Mouse (Mus musculus): ENCODE data around the gene Cd99l2. TPM values are rescaled to one million over a fixed set of nuclear protein-coding genes. Genes with fewer than 3 reads are reported as not detected.
"Not testable (repeated sequence)": the region's sequence is repeated elsewhere in the genome, so short reads cannot be mapped to it uniquely, and the experiment has no call there.

The Cd99l2 gene
- polyA plus RNA-seq, 1 experiment from 2014 or later: 25.9 TPM

DNA sequence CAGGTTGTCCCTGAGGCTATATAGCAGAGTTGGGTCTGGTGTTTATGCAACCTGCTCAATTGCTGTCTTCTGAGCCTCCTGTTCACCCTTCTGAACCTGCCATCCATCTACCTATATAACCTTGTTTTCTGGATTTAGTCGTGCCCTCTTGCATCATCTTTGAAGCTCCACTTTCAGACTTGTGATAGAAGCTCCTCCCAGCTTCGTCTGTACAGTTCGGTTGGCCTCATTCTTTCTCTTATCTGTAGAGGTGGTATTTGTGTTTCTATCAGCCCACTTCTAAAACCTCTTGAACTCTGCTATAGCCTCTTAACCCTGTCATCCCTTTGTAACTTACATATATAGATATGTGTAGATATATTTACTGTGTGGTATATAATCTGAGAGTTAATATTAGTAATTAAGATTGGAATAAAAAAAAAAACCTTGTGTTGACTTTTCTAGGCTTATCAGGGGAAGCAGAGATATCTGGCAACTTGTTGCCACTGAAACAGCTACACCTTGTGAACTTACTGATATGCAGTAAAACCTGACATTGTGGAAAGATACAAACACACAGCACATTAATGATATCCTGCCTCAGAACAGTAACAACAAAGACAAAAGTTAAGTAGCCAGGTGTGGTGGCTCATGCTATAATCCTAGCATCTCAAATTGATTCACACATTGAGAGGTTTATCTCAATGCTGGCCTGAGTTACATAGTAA is 33.1 kb upstream of the Cd99l2 start:
- H3K36me3 ChIP-seq (replicated peaks; ENCODE audit: control insufficient read depth, insufficient read depth, low read depth, low read length): no peaks in the 10 kb centered on the region
- H3K9ac ChIP-seq (replicated peaks; ENCODE audit: low read length): no peak overlapping the region
- H3K9me3 ChIP-seq (replicated peaks; ENCODE audit: control insufficient read depth, low read length): no peaks in the 10 kb centered on the region
- no peaks in the 10 kb centered on the region for H3K27me3 ChIP-seq (ENCODE audit: control insufficient read depth, insufficient read depth, low read length)
- DNase-seq (ENCODE audit: low spot score): no peak
- H3K4me1 ChIP-seq (ENCODE audit: control insufficient read depth, insufficient read depth, low read length): no peaks in the 10 kb centered on the region
- H3K4me3 ChIP-seq (ENCODE audit: low read depth, low read length): no peak overlapping the region
- ATAC-seq (replicated peaks; ENCODE audit: insufficient number of reproducible peaks, low FRiP score, low TSS enrichment, low read depth): no peak
- WGBS: 75% methylated on average over 3 of the region's 3 CpGs
- H3K4me2 ChIP-seq (ENCODE audit: low read depth, low read length): no peak overlapping the region
- H3K27ac ChIP-seq (replicated peaks; ENCODE audit: low read depth, low read length): no peak overlapping the region

- DNase-seq (ENCODE audit: low spot score) (no peak), ATAC-seq (replicated peaks; ENCODE audit: insufficient number of reproducible peaks, low FRiP score, low TSS enrichment, low read depth) (no peak)
- H3K4me3 ChIP-seq (ENCODE audit: low read depth, low read length): no peak overlapping the region
- H3K27ac ChIP-seq (replicated peaks; ENCODE audit: low read depth, low read length): no peak overlapping the region
- no peaks in the 10 kb centered on the region for H3K36me3 ChIP-seq (replicated peaks; ENCODE audit: control insufficient read depth, insufficient read depth, low read depth, low read length)
- WGBS: 70% methylated on average over 2 of the region's 2 CpGs
- H3K9me3 ChIP-seq (replicated peaks; ENCODE audit: control insufficient read depth, low read length): no peaks in the 10 kb centered on the region
- H3K9ac ChIP-seq (replicated peaks; ENCODE audit: low read length): no peak overlapping the region
- H3K4me1 ChIP-seq (ENCODE audit: control insufficient read depth, insufficient read depth, low read length): no peaks in the 10 kb centered on the region
- no peak overlapping the region for H3K4me2 ChIP-seq (ENCODE audit: low read depth, low read length)
- H3K27me3 ChIP-seq (ENCODE audit: control insufficient read depth, insufficient read depth, low read length): no peaks in the 10 kb centered on the region
Observed at GRCm38 (mm10) chrX:71524310-71524709, 31.7 kb upstream of the Cd99l2 start.

DNA sequence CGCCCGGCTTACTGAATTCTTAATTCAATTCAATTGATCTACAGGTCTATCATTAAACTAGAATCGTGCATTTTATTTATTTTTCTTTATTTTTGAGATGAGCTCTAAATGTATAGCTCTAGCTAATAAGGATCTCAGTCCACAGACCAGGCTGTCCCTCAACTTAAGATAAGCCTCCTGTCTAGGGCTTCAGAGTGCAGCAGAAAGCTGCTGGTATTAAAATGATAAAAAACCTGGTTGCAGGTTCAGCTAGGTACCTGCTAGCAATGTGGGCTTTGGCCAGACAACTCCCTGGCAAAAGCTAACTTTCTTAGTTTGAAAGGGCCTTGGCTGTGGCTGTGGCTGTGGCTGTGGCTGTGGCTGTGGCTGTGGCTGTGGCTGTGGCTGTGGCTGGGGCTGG is 30.2 kb upstream of the Cd99l2 start:
- Histone ChIP-seq H3K9ac (replicated peaks; ENCODE audit: low read length) (no peak overlapping the region), H3K36me3 (replicated peaks; ENCODE audit: control insufficient read depth, insufficient read depth, low read depth, low read length) (no peaks in the 10 kb centered on the region), H3K4me1 (ENCODE audit: control insufficient read depth, insufficient read depth, low read length) (no peaks in the 10 kb centered on the region), H3K4me3 (ENCODE audit: low read depth, low read length) (no peak overlapping the region), H3K27ac (replicated peaks; ENCODE audit: low read depth, low read length) (no peak overlapping the region), H3K27me3 (ENCODE audit: control insufficient read depth, insufficient read depth, low read length) (no peaks in the 10 kb centered on the region), H3K9me3 (replicated peaks; ENCODE audit: control insufficient read depth, low read length) (no peaks in the 10 kb centered on the region), H3K4me2 (ENCODE audit: low read depth, low read length) (no peak overlapping the region)
- ATAC-seq (replicated peaks; ENCODE audit: insufficient number of reproducible peaks, low FRiP score, low TSS enrichment, low read depth) (no peak), DNase-seq (ENCODE audit: low spot score) (no peak)
- WGBS: 92% methylated on average over 3 of the region's 3 CpGs

- H3K27me3 ChIP-seq (ENCODE audit: control insufficient read depth, insufficient read depth, low read length): no peaks in the 10 kb centered on the region
- H3K9me3 ChIP-seq (replicated peaks; ENCODE audit: control insufficient read depth, low read length): no peaks in the 10 kb centered on the region
- no peaks in the 10 kb centered on the region for H3K4me1 ChIP-seq (ENCODE audit: control insufficient read depth, insufficient read depth, low read length)
- no peak for DNase-seq (ENCODE audit: low spot score)
- H3K36me3 ChIP-seq (replicated peaks; ENCODE audit: control insufficient read depth, insufficient read depth, low read depth, low read length): no peaks in the 10 kb centered on the region
- WGBS: 81% methylated on average over 4 of the region's 4 CpGs
- H3K9ac ChIP-seq (replicated peaks; ENCODE audit: low read length): no peak overlapping the region
- ATAC-seq (replicated peaks; ENCODE audit: insufficient number of reproducible peaks, low FRiP score, low TSS enrichment, low read depth): no peak
- H3K4me2 ChIP-seq (ENCODE audit: low read depth, low read length): no peak overlapping the region
- no peak overlapping the region for H3K27ac ChIP-seq (replicated peaks; ENCODE audit: low read depth, low read length)
- H3K4me3 ChIP-seq (ENCODE audit: low read depth, low read length): no peak overlapping the region
Observed at GRCm38 (mm10) chrX:71519252-71519651, 26.6 kb upstream of the Cd99l2 start.

DNA sequence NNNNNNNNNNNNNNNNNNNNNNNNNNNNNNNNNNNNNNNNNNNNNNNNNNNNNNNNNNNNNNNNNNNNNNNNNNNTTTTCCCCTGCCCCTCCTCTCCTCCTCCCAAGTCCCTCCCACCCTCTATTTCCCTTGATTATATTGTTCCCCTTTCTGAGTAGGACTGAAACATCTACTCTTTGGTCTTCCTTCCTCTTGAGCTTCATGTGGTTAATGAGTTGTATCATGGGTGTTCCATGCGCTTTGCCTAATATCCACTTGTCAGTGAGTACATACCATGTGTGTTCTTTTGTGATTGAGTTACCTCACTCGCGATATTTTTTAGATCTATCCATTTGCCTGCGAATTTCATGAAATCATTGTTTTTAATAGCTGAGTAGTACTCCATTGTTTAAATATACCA is 13.9 kb upstream of the Cd99l2 start:
- not testable (repeated sequence) for DNase-seq (ENCODE audit: low spot score); H3K4me1 ChIP-seq (ENCODE audit: control insufficient read depth, insufficient read depth, low read length); H3K9ac ChIP-seq (replicated peaks; ENCODE audit: low read length); H3K4me3 ChIP-seq (ENCODE audit: low read depth, low read length); H3K27ac ChIP-seq (replicated peaks; ENCODE audit: low read depth, low read length); ATAC-seq (replicated peaks; ENCODE audit: insufficient number of reproducible peaks, low FRiP score, low TSS enrichment, low read depth); H3K9me3 ChIP-seq (replicated peaks; ENCODE audit: control insufficient read depth, low read length); H3K27me3 ChIP-seq (ENCODE audit: control insufficient read depth, insufficient read depth, low read length); H3K36me3 ChIP-seq (replicated peaks; ENCODE audit: control insufficient read depth, insufficient read depth, low read depth, low read length); H3K4me2 ChIP-seq (ENCODE audit: low read depth, low read length)
- 92% methylated on average over 4 of the region's 4 CpGs for WGBS

DNA sequence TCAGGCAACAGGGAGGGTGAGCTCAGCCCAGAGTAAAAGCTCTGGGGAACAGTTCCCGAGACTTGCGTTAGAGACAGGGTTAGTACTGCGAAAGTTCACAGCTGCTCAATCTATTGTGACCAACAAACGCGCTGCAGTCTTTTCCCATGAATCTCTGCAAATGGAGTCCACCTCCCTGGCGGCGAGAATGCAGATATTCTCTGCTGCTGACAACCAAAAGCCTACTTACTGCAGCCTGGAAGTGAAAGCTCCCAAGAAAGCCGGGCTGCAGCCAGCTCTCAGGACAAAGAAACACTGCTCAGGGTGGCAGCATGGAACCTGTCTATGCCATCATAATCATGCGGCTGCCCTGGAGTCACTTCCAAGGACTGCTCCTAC is 619 bp upstream of the Cd99l2 start:
- peak; percentile 49 for DNase-seq (ENCODE audit: low spot score)
- Histone ChIP-seq H3K9ac (replicated peaks; ENCODE audit: low read length) (peak overlapping the region; percentile 51), H3K9me3 (replicated peaks; ENCODE audit: control insufficient read depth, low read length) (no peaks in the 10 kb centered on the region), H3K27ac (replicated peaks; ENCODE audit: low read depth, low read length) (peak overlapping the region; percentile 56), H3K27me3 (ENCODE audit: control insufficient read depth, insufficient read depth, low read length) (no peaks in the 10 kb centered on the region), H3K4me1 (ENCODE audit: control insufficient read depth, insufficient read depth, low read length) (no peaks in the 10 kb centered on the region), H3K36me3 (replicated peaks; ENCODE audit: control insufficient read depth, insufficient read depth, low read depth, low read length) (no peaks in the 10 kb centered on the region), H3K4me3 (ENCODE audit: low read depth, low read length) (peak overlapping the region; percentile 36), H3K4me2 (ENCODE audit: low read depth, low read length) (peak overlapping the region; percentile 61)
- peak; percentile 41; the same call in 1 of the 2 replicates for ATAC-seq (replicated peaks; ENCODE audit: insufficient number of reproducible peaks, low FRiP score, low TSS enrichment, low read depth)
- WGBS: 20% methylated on average over 9 of the region's 9 CpGs

DNA sequence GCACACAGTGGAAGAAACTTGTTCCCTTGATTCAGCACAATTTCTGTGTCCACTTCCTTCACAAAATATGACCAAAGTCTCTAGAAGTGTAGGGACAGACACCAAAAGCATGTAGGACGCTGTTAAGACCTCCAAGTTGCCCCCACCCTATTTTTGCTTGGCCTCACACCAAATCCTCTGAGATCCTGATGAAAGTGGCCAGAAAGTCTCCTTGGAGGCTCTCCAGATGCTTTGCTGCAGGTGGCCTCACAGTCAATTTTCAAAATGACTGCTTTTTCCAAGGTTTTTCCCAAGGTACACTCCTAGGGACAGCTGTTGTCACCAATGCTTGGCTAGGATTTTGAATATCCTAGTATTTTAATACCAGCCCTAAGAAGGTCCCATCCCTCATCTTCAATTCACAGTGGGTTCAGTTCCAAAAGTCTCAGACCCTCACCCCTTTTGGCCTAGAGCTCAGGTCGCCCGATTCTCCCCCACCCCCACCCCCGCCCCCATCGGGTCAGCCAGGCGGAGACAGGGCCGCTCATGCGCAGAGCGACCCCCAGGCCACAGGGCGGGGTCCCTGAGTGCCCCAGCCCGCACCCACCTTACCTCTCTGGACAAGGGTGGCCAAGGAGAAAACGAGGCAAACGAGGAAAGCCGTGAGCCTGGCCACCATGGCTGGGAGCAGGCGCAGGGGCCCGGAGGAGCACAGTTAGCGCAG is 567 bp downstream of the Cd99l2 start:
- WGBS: 19% methylated on average over 16 of the region's 17 CpGs

GRCm38 (mm10) chrX:71489353-71489752 is 3.3 kb downstream of the Cd99l2 start:
- no peak overlapping the region for H3K9ac ChIP-seq (replicated peaks; ENCODE audit: low read length)
- ATAC-seq (replicated peaks; ENCODE audit: insufficient number of reproducible peaks, low FRiP score, low TSS enrichment, low read depth): no peak
- 93% methylated on average over 1 of the region's 1 CpGs for WGBS

More for the DNA sequence above, 567 bp downstream of the Cd99l2 start:
- Histone ChIP-seq H3K27me3 (ENCODE audit: control insufficient read depth, insufficient read depth, low read length) (no peaks in the 10 kb centered on the region), H3K27ac (replicated peaks; ENCODE audit: low read depth, low read length) (peak overlapping the region; percentile 56; the same call in 1 of the 2 replicates), H3K9ac (replicated peaks; ENCODE audit: low read length) (peak overlapping the region; percentile 57), H3K4me1 (ENCODE audit: control insufficient read depth, insufficient read depth, low read length) (no peaks in the 10 kb centered on the region), H3K9me3 (replicated peaks; ENCODE audit: control insufficient read depth, low read length) (no peaks in the 10 kb centered on the region), H3K4me3 (ENCODE audit: low read depth, low read length) (peak overlapping the region; percentile 36), H3K4me2 (ENCODE audit: low read depth, low read length) (peak overlapping the region; percentile 43), H3K36me3 (replicated peaks; ENCODE audit: control insufficient read depth, insufficient read depth, low read depth, low read length) (no peaks in the 10 kb centered on the region)
- DNase-seq (ENCODE audit: low spot score) (no peak), ATAC-seq (replicated peaks; ENCODE audit: insufficient number of reproducible peaks, low FRiP score, low TSS enrichment, low read depth) (no peak)

More at GRCm38 (mm10) chrX:71489353-71489752, 3.3 kb downstream of the Cd99l2 start:
- H3K36me3 ChIP-seq (replicated peaks; ENCODE audit: control insufficient read depth, insufficient read depth, low read depth, low read length): no peaks in the 10 kb centered on the region
- no peak overlapping the region for H3K4me2 ChIP-seq (ENCODE audit: low read depth, low read length)
- DNase-seq (ENCODE audit: low spot score): no peak
- H3K27me3 ChIP-seq (ENCODE audit: control insufficient read depth, insufficient read depth, low read length): no peaks in the 10 kb centered on the region
- H3K9me3 ChIP-seq (replicated peaks; ENCODE audit: control insufficient read depth, low read length): no peaks in the 10 kb centered on the region
- H3K4me1 ChIP-seq (ENCODE audit: control insufficient read depth, insufficient read depth, low read length): no peaks in the 10 kb centered on the region
- H3K4me3 ChIP-seq (ENCODE audit: low read depth, low read length): no peak overlapping the region
- H3K27ac ChIP-seq (replicated peaks; ENCODE audit: low read depth, low read length): no peak overlapping the region
